Mouse (Mus musculus) megakaryocyte, embryonic 14.5 days (primary cell): Measurements from ENCODE around the gene Adk.

Experiments
- FLI1 ChIP-seq: IDR thresholded peaks from 2 replicates; pipeline ENCODE4 v1.6.1; 2012; ENCODE audit warnings: low read length, inconsistent platforms, mixed read lengths
- GATA1 ChIP-seq: IDR thresholded peaks from 3 replicates; pipeline ENCODE4 v1.6.1; 2012; ENCODE audit warnings: mixed read lengths, low read length, inconsistent platforms, borderline replicate concordance

DNA sequence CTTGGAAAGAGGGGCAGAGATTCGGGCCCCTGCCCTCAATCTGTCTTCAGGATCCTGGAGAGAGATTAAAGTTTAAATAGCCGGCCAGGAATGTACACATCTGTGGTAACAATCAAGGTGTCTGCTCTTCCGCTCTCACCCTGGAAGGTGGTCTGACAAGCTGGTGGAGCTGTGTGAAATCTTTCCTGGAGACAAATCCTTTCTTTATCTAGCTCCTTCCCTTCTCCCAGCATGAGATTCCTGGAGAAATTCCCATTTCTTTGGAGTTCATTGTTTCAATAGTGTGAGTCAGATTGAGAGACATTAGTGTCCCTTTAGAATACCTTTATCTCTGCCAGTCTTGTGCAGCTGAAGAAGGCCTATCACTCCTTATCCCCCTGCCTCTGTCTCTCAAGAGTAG, 36.4 kb downstream of the Adk start:
- TF ChIP-seq GATA1 (no peak), FLI1 (no peak)
